Mouse (Mus musculus) thymus, postnatal 10 days (tissue): Measurements from ENCODE around the gene Spsb1.

Experiments
- DNase-seq, 2 experiments: peaks; one replicate each; pipeline ENCODE4 v3.0.0; 2021; ENCODE audit warnings: low spot score in 2 of 2

Gene Spsb1

GRCm38 (mm10) chr4:149858097-149858496 is 96.7 kb downstream of the Spsb1 start:
- DNase-seq = no peak

DNA sequence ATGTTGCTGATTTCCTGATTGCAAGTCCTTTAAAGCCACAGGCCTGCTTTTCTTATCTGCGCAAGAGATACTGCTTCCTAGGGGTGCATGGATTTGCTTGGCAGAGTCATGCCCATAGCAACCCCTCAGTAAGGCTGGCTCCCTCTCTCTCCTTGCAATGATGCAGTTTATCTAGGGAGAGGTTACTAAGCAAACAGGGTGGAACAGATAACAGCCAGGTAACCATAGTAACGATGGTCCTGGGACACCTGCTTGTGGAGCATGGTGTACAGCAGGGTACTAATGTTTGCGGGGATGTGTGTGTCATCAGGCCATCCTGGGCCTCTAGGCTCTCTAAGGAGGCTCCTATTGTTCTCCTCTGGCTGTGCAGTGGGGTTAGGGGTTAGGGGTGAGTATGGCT is 97.2 kb downstream of the Spsb1 start:
- no peak for DNase-seq

- peak; percentile 91 to 94 for DNase-seq
Measured at GRCm38 (mm10) chr4:149855892-149856807, 98.7 kb downstream of the Spsb1 start.

DNA sequence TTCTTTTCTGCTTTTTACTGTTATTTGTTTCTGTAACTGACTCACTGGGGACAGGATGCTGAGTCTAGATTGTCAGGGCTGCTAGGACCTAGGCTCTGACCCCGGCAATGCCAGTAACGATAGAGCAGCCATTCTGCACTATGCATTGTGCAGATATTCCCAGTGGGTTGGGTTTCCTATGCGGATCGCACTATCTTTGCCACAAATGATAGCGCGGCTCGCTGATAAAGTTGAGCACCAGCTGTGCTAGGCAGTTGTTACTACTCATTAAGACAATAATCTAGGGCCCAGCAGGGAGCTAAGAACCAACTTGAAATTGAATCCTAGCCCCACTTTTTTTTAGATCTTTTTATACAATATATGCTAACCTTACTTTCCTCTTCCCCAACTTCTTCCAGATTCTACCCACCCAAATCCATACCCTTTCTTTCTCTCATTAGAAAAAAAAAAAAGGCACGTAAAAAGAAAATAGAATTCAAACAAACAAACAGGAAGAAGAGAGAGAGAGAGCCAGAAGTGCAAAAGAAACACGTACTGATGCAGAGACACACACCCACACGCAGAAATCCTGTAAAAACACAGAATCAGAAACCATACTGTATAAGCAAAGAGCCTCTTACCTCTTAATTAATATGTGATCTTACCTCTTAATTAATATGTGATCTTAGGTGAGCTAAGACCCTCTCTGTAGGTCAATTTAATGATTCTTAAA is 99.5 kb downstream of the Spsb1 start:
- DNase-seq = no peak

DNA sequence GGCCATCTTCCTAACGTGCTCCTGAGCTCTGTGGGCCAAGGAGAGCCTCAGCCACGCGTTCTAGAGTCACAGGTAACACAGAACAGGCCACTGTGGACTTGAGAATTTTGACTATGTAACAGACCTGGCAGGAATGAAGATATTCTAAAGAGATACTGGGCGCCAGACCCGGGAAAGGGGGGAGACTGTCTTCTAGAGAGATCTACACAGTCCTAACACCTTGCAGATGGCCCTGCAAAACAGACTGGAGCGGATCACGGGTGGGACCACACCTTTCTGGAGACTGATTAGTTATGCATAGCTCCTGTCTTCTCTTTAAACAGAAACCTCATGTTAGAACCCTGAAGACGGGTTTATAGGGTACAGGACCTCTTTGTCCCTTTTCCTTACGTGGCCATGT is 100.1 kb downstream of the Spsb1 start:
- no peak for DNase-seq

GRCm38 (mm10) chr4:149854301-149854708 is 100.5 kb downstream of the Spsb1 start:
- DNase-seq = peak; percentile 85 to 87

DNA sequence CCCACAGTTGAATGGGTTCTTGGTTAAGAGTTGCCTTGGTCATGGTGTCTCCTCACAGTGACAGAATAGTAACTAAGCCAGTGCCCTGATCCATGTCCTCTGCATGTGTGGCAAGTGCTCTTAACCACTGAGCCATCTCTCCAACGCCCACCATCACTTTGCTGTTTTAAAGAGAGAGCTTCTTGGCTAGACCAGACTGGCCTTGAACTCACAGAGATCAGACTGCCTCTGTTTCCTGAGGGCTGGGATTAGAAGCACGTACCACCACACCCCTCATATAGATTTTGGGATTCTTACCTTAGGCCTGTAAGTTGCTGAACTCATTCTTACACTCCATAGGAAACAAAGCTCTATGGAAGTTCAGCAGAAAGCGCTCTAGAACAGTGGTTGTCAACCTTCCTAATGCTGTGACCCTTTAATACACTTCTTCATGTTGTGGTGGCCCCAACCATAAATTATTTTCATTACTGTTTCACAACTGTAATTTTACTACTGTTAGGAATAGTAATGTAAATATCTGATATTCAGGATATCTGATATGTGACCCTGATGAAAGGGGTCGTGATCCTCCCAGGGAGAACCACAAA is 101.1 kb downstream of the Spsb1 start:
- no peak for DNase-seq

GRCm38 (mm10) chr4:149851554-149851953 is 103.3 kb downstream of the Spsb1 start:
- DNase-seq = no peak

GRCm38 (mm10) chr4:149850674-149851073 is 104.2 kb downstream of the Spsb1 start:
- DNase-seq = no peak

GRCm38 (mm10) chr4:149850045-149850444 is 104.8 kb downstream of the Spsb1 start:
- DNase-seq = no peak

DNA sequence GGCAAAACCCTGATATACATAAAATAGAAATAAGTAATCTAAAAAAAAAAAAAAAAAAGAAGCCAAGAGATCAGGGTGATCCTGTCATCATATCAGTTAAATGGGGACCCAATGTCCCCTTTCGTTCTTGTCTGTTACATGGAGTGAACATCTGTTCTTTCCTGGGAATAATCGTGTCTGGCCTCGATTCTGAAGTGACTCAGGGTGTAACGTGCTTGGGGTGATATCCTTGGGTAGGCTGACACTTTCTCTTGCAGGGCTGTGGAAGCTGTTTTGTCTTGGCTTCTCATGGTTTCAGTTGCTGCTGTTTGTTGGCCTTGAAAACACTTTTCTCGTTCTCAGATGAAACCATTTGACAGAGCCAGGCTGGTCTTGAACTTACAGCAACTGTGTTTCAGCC is 105.8 kb downstream of the Spsb1 start:
- no peak for DNase-seq

- DNase-seq = no peak
Measured at GRCm38 (mm10) chr4:149846861-149847631, 107.8 kb downstream of the Spsb1 start.
